Mouse (Mus musculus): Measurements from ENCODE around the gene Ccser1. TPM values are rescaled to one million over a fixed set of nuclear protein-coding genes. Genes with fewer than 3 reads are reported as not detected.
"Not testable (repeated sequence)": the region's sequence is repeated elsewhere in the genome, so short reads cannot be mapped to it uniquely, and the experiment has no call there.

Gene Ccser1
- polyA plus RNA-seq, 1 experiment from 2014 or later: 10.2 TPM

- H3K27ac ChIP-seq; H3K4me1 ChIP-seq; H3K4me3 ChIP-seq; H3K27me3 ChIP-seq; H3K9ac ChIP-seq; H3K4me2 ChIP-seq (replicated peaks); H3K9me3 ChIP-seq; H3K36me3 ChIP-seq; ATAC-seq (ENCODE audit: low FRiP score, low read depth): not testable (repeated sequence)
- 30% methylated on average over 1 of the region's 1 CpGs for WGBS
Measured at GRCm38 (mm10) chr6:62045042-62045441, 864.9 kb downstream of the Ccser1 start.

GRCm38 (mm10) chr6:62055276-62055675 lies 875.2 kb downstream of the Ccser1 start:
- 91% methylated on average over 2 of the region's 2 CpGs for WGBS
- Histone ChIP-seq H3K4me2 (replicated peaks) (no peak overlapping the region), H3K27me3 (no peaks in the 10 kb centered on the region), H3K9ac (no peak overlapping the region), H3K4me3 (no peak overlapping the region), H3K9me3 (no peaks in the 10 kb centered on the region), H3K4me1 (no peaks in the 10 kb centered on the region), H3K36me3 (no peaks in the 10 kb centered on the region), H3K27ac (no peak overlapping the region)
- ATAC-seq (ENCODE audit: low FRiP score, low read depth): no peak

DNA sequence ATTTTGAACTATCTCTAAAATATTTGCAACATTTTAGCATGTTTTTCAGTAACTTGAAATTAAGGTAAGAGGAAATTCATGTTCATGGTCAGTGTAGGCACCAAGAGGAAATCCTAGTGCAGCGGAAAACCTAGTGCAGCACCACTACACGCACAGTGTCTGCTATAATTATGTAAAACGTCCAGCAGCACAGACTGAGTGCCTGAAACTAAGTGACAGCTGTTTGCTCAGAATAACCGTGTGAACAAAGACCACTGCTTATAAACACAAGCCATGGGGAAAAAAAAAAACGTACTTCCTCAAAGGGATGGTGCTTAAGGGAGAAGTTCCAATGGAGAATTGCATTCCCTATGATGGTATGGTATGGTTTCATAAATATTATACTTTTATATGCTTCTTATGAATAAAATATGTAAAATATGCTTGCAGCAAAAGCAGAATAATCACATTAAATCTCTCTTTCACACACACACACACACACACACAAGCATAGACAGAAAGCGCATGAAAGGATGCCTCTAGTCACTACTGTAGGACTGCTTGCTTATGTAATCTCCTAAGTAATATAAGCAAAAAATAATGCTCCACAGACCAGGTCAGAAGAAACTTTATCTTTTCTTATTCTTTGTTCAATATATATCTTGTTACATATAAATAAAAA lies 886.4 kb downstream of the Ccser1 start:
- no peak overlapping the region for H3K9ac ChIP-seq
- no peak for ATAC-seq (ENCODE audit: low FRiP score, low read depth)
- H3K4me2 ChIP-seq (replicated peaks): no peak overlapping the region
- no peaks in the 10 kb centered on the region for H3K9me3 ChIP-seq
- H3K27me3 ChIP-seq: no peaks in the 10 kb centered on the region
- H3K4me3 ChIP-seq: no peak overlapping the region
- H3K36me3 ChIP-seq: no peaks in the 10 kb centered on the region
- 67% methylated on average over 6 of the region's 6 CpGs for WGBS
- no peak overlapping the region for H3K27ac ChIP-seq
- no peaks in the 10 kb centered on the region for H3K4me1 ChIP-seq

GRCm38 (mm10) chr6:62067024-62067380 lies 886.9 kb downstream of the Ccser1 start:
- no peaks in the 10 kb centered on the region for H3K27me3 ChIP-seq
- H3K27ac ChIP-seq: no peak overlapping the region
- WGBS: 81% methylated on average over 4 of the region's 4 CpGs
- no peak overlapping the region for H3K9ac ChIP-seq
- no peaks in the 10 kb centered on the region for H3K9me3 ChIP-seq
- no peak overlapping the region for H3K4me3 ChIP-seq
- H3K4me2 ChIP-seq (replicated peaks): no peak overlapping the region
- H3K36me3 ChIP-seq: no peaks in the 10 kb centered on the region
- ATAC-seq (ENCODE audit: low FRiP score, low read depth): no peak
- H3K4me1 ChIP-seq: no peaks in the 10 kb centered on the region

DNA sequence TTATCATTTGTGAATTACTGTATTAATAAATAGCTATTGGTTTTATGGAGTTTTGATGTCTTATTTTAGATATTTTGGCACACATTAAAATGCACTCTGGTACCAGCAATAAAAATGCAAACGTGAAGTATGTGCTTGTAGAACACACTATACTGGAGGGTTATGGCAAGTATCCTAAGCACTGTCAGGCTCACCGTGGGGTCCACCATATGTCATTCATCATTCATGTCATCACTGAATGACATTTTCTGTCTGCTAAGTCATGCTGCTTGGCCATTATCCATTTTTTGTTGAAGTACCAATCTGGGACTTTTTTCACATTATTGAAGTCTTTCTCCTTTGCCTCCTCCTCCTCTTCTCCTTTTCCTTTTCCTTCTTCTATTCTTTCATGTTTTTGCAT lies 925.3 kb downstream of the Ccser1 start:
- no peak for ATAC-seq (ENCODE audit: low FRiP score, low read depth)
- H3K9me3 ChIP-seq: no peaks in the 10 kb centered on the region
- H3K4me1 ChIP-seq: no peaks in the 10 kb centered on the region
- H3K4me3 ChIP-seq: no peak overlapping the region
- H3K27ac ChIP-seq: no peak overlapping the region
- no peaks in the 10 kb centered on the region for H3K27me3 ChIP-seq
- H3K36me3 ChIP-seq: no peaks in the 10 kb centered on the region
- 49% methylated on average over 2 of the region's 2 CpGs for WGBS
- no peak overlapping the region for H3K9ac ChIP-seq
- H3K4me2 ChIP-seq (replicated peaks): no peak overlapping the region

- no peaks in the 10 kb centered on the region for H3K36me3 ChIP-seq
- H3K9ac ChIP-seq: no peak overlapping the region
- no peak for ATAC-seq (ENCODE audit: low FRiP score, low read depth)
- 83% methylated on average over 2 of the region's 2 CpGs for WGBS
- no peaks in the 10 kb centered on the region for H3K9me3 ChIP-seq
- H3K27me3 ChIP-seq: no peaks in the 10 kb centered on the region
- H3K4me3 ChIP-seq: no peak overlapping the region
- no peak overlapping the region for H3K27ac ChIP-seq
- no peaks in the 10 kb centered on the region for H3K4me1 ChIP-seq
- H3K4me2 ChIP-seq (replicated peaks): no peak overlapping the region
Measured at GRCm38 (mm10) chr6:62132531-62132930, 952.4 kb downstream of the Ccser1 start.

DNA sequence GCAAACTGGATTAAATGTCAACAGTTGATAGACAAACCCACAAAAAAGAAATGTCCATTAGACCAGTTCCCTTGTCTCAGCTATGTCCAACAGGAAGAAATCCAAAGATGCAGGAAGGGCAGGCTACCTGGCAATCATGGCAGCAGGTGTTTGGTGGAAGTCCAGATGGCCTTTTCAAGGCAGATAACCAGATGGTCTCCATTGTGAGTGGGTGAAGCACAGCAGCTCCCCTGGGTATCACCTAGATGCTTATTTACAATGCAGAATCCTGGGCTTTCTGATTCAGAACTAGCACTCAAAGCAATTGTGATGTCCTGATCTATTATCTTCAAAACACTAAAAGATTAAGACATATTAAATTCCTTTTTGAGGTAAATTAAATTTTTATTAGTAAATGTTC lies 980.2 kb downstream of the Ccser1 start:
- H3K9me3 ChIP-seq: no peaks in the 10 kb centered on the region
- H3K27me3 ChIP-seq: no peaks in the 10 kb centered on the region
- no peak overlapping the region for H3K9ac ChIP-seq
- no peak overlapping the region for H3K4me2 ChIP-seq (replicated peaks)
- no peak overlapping the region for H3K27ac ChIP-seq
- no peak overlapping the region for H3K4me3 ChIP-seq
- no peaks in the 10 kb centered on the region for H3K36me3 ChIP-seq
- H3K4me1 ChIP-seq: no peaks in the 10 kb centered on the region
- ATAC-seq (ENCODE audit: low FRiP score, low read depth): no peak

DNA sequence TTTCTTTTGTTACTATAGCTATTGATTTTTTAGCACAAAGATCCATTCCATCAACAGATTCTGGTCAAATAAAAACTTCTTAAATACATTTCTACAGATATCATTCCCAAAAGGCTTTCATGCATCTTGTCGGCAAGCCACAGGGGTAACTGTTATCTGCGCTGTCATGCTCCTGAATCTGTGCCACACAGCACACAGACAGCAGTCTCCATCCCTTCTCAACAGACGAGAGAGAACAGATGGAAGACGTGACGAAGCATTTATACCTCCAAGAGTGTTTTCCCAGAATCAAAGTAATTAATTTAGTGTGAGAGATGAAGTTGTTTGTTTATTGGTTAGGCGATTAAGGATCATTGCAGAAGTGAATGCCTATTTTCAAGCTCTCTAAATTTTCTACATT lies 982.5 kb downstream of the Ccser1 start:
- Histone ChIP-seq H3K36me3 (no peaks in the 10 kb centered on the region), H3K4me3 (no peak overlapping the region), H3K4me2 (replicated peaks) (no peak overlapping the region), H3K27me3 (no peaks in the 10 kb centered on the region), H3K4me1 (no peaks in the 10 kb centered on the region), H3K9ac (no peak overlapping the region), H3K27ac (no peak overlapping the region), H3K9me3 (no peaks in the 10 kb centered on the region)
- WGBS: 72% methylated on average over 6 of the region's 6 CpGs
- ATAC-seq (ENCODE audit: low FRiP score, low read depth): no peak

DNA sequence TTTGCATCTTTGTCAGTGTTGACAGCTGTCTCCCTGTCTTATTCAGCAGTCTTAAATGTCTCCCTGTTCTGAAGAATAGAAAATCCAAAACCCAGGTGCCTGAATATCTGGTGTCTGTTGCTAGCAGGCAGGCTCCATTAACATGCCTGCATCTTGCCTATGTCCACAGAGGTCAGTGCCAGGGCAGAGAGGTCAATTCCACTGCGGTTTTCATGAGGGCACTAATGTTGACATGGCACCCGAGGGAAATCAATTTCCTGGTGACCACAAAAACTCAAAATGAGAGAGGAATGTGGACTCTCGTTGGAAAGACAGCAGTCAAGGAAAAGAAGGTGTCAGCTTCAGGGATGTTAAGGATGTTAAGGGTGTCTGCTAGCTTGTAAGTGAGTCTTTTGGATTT lies 983.7 kb downstream of the Ccser1 start:
- Histone ChIP-seq H3K4me3 (no peak overlapping the region), H3K9me3 (no peaks in the 10 kb centered on the region), H3K9ac (no peak overlapping the region), H3K4me2 (replicated peaks) (no peak overlapping the region), H3K36me3 (no peaks in the 10 kb centered on the region), H3K4me1 (no peaks in the 10 kb centered on the region), H3K27me3 (no peaks in the 10 kb centered on the region), H3K27ac (no peak overlapping the region)
- no peak for ATAC-seq (ENCODE audit: low FRiP score, low read depth)
- WGBS: 33% methylated on average over 3 of the region's 3 CpGs

DNA sequence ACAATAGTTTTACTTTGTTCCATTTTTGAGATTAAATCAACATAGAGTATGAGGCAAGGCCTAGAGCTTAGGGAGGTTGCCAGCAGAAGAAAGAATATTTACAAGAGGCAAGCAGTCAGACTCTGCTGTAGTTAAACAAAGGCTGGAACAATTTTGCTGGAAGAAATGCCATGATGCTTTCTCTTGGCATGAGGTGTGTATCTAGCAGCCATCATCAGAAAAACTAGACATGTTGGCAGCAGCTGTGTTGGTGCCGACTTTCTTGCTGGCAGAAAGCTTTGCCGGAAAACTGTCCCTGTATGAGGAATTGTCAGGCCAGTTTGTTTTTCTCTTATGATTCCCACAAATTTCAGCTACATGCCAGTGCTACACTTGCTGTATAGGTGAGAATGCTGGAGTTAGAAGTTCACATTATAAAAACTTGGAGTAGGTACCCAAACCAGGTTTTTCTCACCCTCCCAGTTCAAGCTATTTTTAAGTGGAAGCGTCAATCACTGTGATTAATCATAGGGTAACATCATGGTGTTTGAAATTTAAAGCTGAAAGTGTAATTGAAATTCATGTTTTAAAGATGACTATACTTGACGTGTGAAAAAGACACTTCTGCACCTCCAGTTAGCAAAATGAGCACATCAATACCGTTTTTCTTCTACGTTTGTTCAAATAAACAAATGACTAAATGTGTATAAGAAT lies 1016.5 kb downstream of the Ccser1 start:
- Histone ChIP-seq H3K9me3 (no peaks in the 10 kb centered on the region), H3K4me1 (no peaks in the 10 kb centered on the region), H3K27me3 (no peaks in the 10 kb centered on the region), H3K4me3 (no peak overlapping the region), H3K9ac (no peak overlapping the region), H3K4me2 (replicated peaks) (no peak overlapping the region), H3K27ac (no peak overlapping the region), H3K36me3 (no peaks in the 10 kb centered on the region)
- no peak for ATAC-seq (ENCODE audit: low FRiP score, low read depth)
- 89% methylated on average over 6 of the region's 6 CpGs for WGBS

- WGBS: 78% methylated on average over 6 of the region's 6 CpGs
- H3K27ac ChIP-seq: no peak overlapping the region
- ATAC-seq (ENCODE audit: low FRiP score, low read depth): no peak
- H3K36me3 ChIP-seq: no peaks in the 10 kb centered on the region
- H3K4me1 ChIP-seq: no peaks in the 10 kb centered on the region
- no peaks in the 10 kb centered on the region for H3K27me3 ChIP-seq
- no peak overlapping the region for H3K9ac ChIP-seq
- no peaks in the 10 kb centered on the region for H3K9me3 ChIP-seq
- no peak overlapping the region for H3K4me3 ChIP-seq
- no peak overlapping the region for H3K4me2 ChIP-seq (replicated peaks)
Measured at GRCm38 (mm10) chr6:62198768-62199167, 1018.6 kb downstream of the Ccser1 start.

GRCm38 (mm10) chr6:62205013-62205412 lies 1024.9 kb downstream of the Ccser1 start:
- no peak for ATAC-seq (ENCODE audit: low FRiP score, low read depth)

DNA sequence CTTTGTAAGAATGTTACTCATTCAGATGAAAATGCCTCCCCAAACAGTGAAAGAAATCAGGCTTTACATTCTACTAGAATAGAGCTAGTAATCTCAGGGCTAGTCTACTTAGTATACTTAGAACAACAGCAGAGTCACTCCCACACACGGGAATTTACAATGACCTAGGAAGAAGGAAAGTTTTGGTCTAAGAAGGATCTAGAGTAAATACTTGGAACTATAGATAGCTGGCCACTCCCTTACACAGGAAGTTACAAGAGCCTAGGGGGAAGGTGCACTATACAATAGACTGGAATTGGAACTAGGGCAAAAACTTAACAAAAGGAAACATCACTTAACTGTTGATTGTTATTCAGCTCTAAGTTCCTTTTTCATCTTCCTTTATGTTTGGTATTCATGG lies 1041.7 kb downstream of the Ccser1 start:
- WGBS: 69% methylated on average over 1 of the region's 1 CpGs
- H3K9me3 ChIP-seq: no peaks in the 10 kb centered on the region
- no peak for ATAC-seq (ENCODE audit: low FRiP score, low read depth)
- no peak overlapping the region for H3K27ac ChIP-seq
- no peak overlapping the region for H3K4me2 ChIP-seq (replicated peaks)
- no peak overlapping the region for H3K4me3 ChIP-seq
- H3K4me1 ChIP-seq: no peaks in the 10 kb centered on the region
- no peaks in the 10 kb centered on the region for H3K36me3 ChIP-seq
- no peak overlapping the region for H3K9ac ChIP-seq
- H3K27me3 ChIP-seq: no peaks in the 10 kb centered on the region

More at GRCm38 (mm10) chr6:62205013-62205412, 1024.9 kb downstream of the Ccser1 start:
- 55% methylated on average over 2 of the region's 2 CpGs for WGBS
- H3K9me3 ChIP-seq: no peaks in the 10 kb centered on the region
- no peak overlapping the region for H3K27ac ChIP-seq
- no peak overlapping the region for H3K4me2 ChIP-seq (replicated peaks)
- H3K36me3 ChIP-seq: no peaks in the 10 kb centered on the region
- no peaks in the 10 kb centered on the region for H3K4me1 ChIP-seq
- no peaks in the 10 kb centered on the region for H3K27me3 ChIP-seq
- H3K9ac ChIP-seq: no peak overlapping the region
- H3K4me3 ChIP-seq: no peak overlapping the region
